Mouse (Mus musculus): ENCODE measurements around the gene Slit3. TPM values are rescaled to one million over a fixed set of nuclear protein-coding genes. Genes with fewer than 3 reads are reported as not detected.

Gene Slit3
- total RNA-seq, 2 experiments from 2014 or later = 56.9 to 64.1 TPM

- intact Hi-C loops (cut with DNase I) = loop anchor here (1.0 to 5.0 kb wide), 2 partner anchors 56 to 84 kb away; partner anchors contain the start of gene Slit3
- DNase-seq (ENCODE audit: low spot score in 2 of 2) = peak; percentile 81 to 94
Observed at GRCm38 (mm10) chr11:35178144-35178817, 57.3 kb downstream of the Slit3 start.

GRCm38 (mm10) chr11:35179305-35179704, 58.3 kb downstream of the Slit3 start:
- no peak for DNase-seq (ENCODE audit: low spot score in 2 of 2)
- intact Hi-C loops (cut with DNase I) = loop anchor here (5.0 kb wide), 1 partner anchor 57 kb away; the partner anchor contains the start of gene Slit3

- intact Hi-C loops (cut with DNase I) = no loop called here
- no peak for DNase-seq (ENCODE audit: low spot score in 2 of 2)
Observed at GRCm38 (mm10) chr11:35182887-35183286, 61.9 kb downstream of the Slit3 start.

DNA sequence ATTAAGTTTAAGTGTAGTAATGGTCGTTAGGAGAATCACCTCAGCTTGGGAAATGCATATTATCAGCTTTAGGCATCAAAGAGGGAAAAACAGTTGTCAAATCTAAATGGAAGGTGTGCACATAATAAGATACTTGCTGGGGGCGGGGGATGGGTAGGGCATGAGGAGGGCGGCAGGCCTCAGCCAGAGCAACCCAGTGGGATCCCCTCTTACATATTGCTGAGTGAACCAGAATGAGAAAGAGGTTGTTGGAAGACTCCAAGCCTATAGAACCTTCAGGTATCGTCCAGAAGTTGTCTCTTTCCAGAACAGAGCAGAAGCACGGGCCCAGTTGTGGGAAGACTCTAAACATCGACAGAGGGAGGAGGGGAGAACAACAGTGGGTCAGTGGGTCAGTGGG, 73.8 kb downstream of the Slit3 start:
- intact Hi-C loops (cut with DNase I) = no loop called here

GRCm38 (mm10) chr11:35196777-35197176, 75.8 kb downstream of the Slit3 start:
- no peak for DNase-seq (ENCODE audit: low spot score in 2 of 2)
- intact Hi-C loops (cut with DNase I) = no loop called here

More for the DNA sequence above, 73.8 kb downstream of the Slit3 start:
- no peak for DNase-seq (ENCODE audit: low spot score in 2 of 2)

GRCm38 (mm10) chr11:35198537-35199088, 77.6 kb downstream of the Slit3 start:
- DNase-seq (ENCODE audit: low spot score in 2 of 2) = no peak
- intact Hi-C loops (cut with DNase I) = no loop called here

GRCm38 (mm10) chr11:35202332-35202731, 81.3 kb downstream of the Slit3 start:
- intact Hi-C loops (cut with DNase I) = no loop called here
- peak in 1 of 2 experiments; percentile 64 for DNase-seq (ENCODE audit: low spot score in 2 of 2)

- DNase-seq (ENCODE audit: low spot score in 2 of 2) = no peak
- intact Hi-C loops (cut with DNase I) = no loop called here
Observed at GRCm38 (mm10) chr11:35203673-35204072, 82.6 kb downstream of the Slit3 start.

- no peak for DNase-seq (ENCODE audit: low spot score in 2 of 2)
- intact Hi-C loops (cut with DNase I) = no loop called here
Observed at GRCm38 (mm10) chr11:35204084-35204483, 83.1 kb downstream of the Slit3 start.

DNA sequence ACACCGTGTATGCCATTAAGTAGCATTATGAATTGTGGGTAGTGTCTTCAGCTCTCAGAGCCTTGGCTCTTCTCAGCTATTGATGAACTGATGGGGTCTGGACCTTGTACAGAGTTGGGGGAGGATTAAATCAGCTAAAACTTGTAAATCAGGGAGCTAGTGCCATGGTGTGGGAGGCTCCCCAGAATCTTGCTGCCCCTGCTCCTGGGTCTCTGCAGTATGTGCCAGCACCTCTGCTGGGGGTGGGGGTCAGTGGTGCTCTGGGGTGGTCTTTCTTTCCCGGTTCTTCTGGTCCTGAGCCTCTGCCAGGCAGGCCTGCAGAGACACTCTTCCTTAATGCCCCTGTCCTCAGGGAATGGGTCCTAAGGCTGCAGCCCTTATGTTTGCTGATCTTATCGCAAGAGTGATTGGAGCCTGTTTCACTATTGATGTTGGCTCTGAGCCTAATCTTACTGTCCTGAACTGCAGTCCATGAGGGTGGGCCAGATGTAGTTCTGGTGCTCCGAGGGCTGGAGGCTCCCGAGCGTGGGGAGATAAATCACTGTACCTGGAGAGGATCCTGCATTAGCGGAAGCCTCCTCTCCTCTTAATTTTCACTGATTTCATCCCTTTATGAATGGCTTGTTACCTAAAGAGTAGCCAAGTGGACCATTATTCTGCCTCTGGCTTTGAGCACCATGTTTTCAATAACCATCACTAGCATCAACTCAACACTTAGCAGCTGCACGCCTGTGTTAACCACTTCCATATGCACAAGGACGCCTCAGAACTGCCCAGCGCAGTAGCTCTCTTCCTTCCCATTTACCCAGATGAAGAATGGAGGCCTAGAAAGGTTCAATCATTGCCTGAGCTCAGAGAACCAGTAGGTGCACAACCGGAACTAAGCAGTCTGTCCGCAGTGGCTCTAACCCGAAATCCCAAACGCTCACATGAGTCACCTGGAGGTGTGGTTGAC, 90.0 kb downstream of the Slit3 start:
- no peak for DNase-seq (ENCODE audit: low spot score in 2 of 2)
- intact Hi-C loops (cut with DNase I) = no loop called here

GRCm38 (mm10) chr11:35224025-35224424, 103.0 kb downstream of the Slit3 start:
- DNase-seq (ENCODE audit: low spot score in 2 of 2) = no peak
- intact Hi-C loops (cut with DNase I) = no loop called here

GRCm38 (mm10) chr11:35231361-35232090, 110.5 kb downstream of the Slit3 start:
- intact Hi-C loops (cut with DNase I) = no loop called here

GRCm38 (mm10) chr11:35232321-35232720, 111.3 kb downstream of the Slit3 start:
- intact Hi-C loops (cut with DNase I) = no loop called here
- no peak for DNase-seq (ENCODE audit: low spot score in 2 of 2)

More at GRCm38 (mm10) chr11:35231361-35232090, 110.5 kb downstream of the Slit3 start:
- DNase-seq (ENCODE audit: low spot score in 2 of 2) = peak in 1 of 2 experiments; percentile 26

GRCm38 (mm10) chr11:35241379-35241778, 120.4 kb downstream of the Slit3 start:
- intact Hi-C loops (cut with DNase I) = loop anchor here (5.0 kb wide), 1 partner anchor 119 kb away; the partner anchor contains the start of gene Slit3
- peak; percentile 17 to 73 for DNase-seq (ENCODE audit: low spot score in 2 of 2)

- DNase-seq (ENCODE audit: low spot score in 2 of 2) = no peak
- intact Hi-C loops (cut with DNase I) = loop anchor here (5.0 kb wide), 1 partner anchor 121 kb away; the partner anchor contains the start of gene Slit3
Observed at GRCm38 (mm10) chr11:35243597-35243996, 122.6 kb downstream of the Slit3 start.

DNA sequence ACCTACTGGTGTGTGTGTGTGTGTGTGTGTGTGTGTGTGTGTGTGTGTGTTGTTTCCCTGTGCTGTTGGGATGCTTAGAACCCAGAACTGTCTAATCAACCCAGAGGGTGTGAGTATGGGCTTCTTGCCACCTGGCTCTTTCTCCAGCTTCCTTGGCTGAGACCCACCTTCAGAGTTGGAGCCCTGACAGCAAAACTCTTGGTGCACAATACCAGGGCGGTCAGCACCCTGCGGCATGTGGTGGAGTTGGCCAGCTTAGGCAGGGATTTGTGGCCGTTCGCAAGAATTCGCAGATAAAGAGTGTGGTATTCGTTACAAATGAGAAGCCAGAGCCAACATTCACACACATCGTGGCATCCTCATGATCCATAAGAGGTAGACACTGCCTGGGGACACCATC, 123.5 kb downstream of the Slit3 start:
- intact Hi-C loops (cut with DNase I) = loop anchor here (5.0 kb wide), 1 partner anchor 122 kb away; the partner anchor contains the start of gene Slit3
- no peak for DNase-seq (ENCODE audit: low spot score in 2 of 2)

- intact Hi-C loops (cut with DNase I) = no loop called here
- peak in 1 of 2 experiments; percentile 36 for DNase-seq (ENCODE audit: low spot score in 2 of 2)
Observed at GRCm38 (mm10) chr11:35246623-35247022, 125.6 kb downstream of the Slit3 start.

DNA sequence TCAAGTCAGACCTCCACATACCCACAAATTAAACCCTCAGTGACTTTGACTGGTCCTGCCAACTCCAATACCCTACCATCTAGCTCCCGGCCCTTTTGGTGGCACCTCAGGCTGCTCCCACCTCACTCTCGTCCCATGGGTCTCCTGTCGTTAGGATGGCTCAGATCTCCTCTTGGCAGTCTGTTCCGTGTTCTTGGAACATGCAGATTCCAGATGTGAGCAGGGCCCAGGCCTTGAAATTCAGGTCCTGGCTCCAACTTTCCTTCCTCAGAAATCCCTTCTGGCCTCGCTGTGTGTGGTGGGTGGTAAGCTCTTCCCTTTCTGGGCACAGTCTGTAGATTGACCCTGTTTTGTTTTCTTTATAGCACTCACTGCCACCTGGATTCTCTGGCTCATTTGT, 127.1 kb downstream of the Slit3 start:
- intact Hi-C loops (cut with DNase I) = no loop called here
- no peak for DNase-seq (ENCODE audit: low spot score in 2 of 2)

GRCm38 (mm10) chr11:35250871-35251418, 129.9 kb downstream of the Slit3 start:
- no peak for DNase-seq (ENCODE audit: low spot score in 2 of 2)
- intact Hi-C loops (cut with DNase I) = no loop called here
